Mouse (Mus musculus): ENCODE measurements around the gene Csnk2b.

Csnk2b gene

DNA sequence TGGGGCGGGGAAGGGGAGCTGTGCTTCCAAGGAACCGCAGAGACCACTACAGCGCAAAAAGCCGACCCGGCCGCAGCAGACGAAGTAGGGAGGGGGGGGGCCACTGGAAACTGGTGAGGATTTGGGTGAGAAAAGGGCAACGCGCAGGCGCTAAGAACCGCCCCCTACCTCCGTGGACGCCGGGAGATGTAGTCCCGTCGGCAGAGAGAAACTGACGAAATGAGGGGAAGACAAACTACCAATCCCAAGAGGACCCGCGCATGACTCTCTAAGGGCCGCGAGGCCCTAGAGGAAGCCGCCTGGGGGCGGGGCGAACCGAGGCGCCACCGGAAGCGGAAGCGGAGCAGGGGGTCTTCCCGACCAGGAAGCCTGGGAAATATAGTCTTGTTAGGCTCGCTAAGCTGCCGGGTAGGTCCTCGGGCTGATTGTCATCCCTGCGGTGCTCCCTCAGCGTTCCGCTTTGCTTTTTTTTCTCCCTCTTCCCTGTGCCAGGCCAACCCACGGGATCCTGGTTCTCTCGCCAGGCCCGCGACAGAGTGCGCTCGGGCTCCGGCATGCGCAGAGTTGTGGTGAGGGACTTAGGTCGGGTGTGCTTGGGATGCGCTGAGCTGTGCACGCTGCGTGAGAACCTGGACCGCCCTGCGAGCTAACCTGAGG lies 582 bp downstream of the Csnk2b start, which contains the start of gene Gpank1:
TSS of gene Gpank1 (plus strand) at position 313 of the 657 bp plus-strand sequence.
- DNase-seq (ENCODE audit: low spot score in 2 of 2): peak; percentile 97 to 99

DNA sequence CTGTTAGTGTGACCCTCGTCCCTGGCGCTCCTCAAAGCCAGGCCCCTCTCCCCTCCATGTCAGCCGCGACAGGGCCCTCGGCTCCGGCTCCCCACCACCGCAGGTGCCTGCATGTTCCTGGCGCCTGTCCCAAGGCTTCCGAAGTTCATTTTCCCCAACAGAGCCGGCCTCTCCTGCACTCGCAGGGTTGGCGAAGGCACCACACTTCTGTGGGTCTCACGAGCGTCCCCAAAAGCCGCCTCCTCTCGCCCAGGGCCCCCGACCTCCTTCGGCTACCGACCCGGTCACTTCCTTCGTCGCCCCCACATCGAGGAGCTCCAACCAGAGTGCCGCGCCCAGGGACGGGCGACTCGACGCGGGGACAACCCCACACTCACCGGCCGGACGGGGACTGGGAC lies 1.1 kb downstream of the Csnk2b start:
- DNase-seq (ENCODE audit: low spot score in 2 of 2): peak in 1 of 2 experiments; percentile 36

DNA sequence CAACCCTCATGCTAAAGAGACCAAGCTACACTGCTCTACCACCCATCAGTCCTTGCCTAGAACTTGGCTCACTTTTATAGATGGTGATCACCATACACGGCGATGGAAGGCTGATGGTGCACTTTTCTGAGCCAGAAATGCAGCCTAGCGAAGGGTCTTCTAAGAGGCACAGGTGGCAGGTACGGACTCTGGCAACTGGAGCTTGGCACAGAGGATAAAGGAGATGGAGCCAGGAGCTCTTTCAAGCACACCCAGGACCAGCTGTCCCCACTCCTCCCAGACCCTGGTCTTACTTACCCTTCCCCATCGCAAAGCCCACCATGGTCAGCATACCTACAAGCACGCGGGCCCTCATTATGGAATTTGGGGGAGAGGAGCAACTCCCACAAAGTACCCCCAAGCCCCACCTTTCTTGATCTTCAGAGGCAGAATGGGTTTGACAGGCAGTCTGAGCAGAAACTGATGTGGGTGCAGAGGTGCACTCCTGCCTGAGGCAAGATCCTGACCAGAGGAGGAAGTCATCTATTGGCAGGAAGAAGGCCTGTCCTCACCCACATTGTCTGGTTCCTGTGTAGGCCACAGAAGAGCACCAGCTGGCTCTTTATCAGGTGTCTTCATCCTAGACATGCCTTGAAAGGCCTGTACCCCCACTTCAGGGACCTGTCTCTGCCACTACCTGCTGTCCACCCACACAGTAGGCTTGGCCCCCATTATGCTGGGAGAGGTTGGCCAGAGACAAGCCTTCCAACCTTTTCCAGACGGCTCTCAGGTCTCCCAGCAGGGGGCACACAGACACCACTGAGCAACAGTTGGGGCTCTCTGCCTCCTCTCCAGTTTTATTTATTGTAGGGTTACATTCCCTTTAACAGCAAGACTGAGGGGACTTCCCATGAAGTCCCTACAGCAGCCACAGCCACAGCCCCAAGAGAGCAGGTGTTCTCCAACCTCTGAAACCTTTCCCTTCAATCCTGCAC lies 6.5 kb downstream of the Csnk2b start, which contains the start of gene Ly6g5b:
TSS of gene Ly6g5b (minus strand) at position 383 of the 974 bp plus-strand sequence.
- DNase-seq (ENCODE audit: low spot score in 2 of 2): no peak

DNA sequence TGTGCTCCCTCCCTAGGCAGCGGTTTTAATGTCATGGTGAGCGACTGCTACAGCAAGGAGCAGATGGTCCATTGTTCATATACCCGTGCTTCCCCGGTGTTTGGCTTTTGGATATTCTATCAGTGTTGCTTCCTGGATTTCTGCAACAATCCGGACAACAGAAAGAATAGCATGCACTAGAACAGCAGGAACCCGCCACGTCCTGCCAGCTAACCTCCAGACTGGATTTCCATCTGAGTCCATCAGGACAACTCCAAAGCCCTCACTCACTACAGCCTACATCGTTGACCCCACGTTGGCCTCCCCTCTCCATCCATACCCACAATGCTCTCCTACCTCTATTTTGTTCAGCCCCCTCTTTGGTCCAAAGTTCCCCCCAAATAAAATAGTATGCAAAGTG lies 10.1 kb downstream of the Csnk2b start:
- no peak for DNase-seq (ENCODE audit: low spot score in 2 of 2)

DNA sequence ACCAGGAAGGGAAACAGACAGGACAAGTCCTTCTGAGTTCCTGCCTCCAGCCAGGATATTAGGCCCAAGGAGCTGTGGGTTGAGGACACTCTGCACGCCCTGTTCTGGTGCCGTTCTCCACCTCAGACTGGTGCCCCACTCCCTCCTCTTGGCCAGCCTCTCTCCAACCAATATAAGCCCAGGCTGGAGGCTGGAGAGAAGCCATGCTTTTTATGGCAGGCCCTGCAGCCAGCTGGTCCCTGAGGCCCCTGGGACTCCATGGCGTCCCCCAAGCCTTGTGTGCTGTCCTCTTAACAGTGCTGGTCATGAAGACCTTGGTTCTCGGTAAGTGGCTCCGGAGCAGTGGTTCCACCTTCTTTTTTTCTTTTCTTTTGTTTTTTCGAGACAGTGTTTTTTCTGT lies 13.8 kb downstream of the Csnk2b start, which contains the start of gene Ly6g5c:
TSS of gene Ly6g5c (plus strand) at position 183 of the 400 bp plus-strand sequence.
- no peak for DNase-seq (ENCODE audit: low spot score in 2 of 2)

DNA sequence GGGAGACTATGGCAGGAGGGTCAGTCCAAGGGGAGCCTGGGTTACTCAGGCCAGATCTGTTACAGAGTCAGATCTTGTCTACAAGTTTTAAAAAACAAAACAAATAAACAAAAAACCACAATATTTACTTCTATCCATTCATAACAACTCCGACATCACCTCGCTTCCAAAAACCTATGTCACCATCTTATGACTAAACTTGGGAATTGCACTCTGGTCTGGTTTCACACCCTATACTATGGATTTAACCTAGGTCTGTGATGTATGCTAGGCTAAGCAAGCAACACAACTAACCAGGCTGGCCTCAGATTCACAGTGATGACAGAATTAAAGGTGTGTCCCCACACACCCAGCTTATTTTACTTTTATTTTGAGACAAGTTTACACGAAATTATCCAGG lies 15.3 kb downstream of the Csnk2b start:
- DNase-seq (ENCODE audit: low spot score in 2 of 2): no peak

DNA sequence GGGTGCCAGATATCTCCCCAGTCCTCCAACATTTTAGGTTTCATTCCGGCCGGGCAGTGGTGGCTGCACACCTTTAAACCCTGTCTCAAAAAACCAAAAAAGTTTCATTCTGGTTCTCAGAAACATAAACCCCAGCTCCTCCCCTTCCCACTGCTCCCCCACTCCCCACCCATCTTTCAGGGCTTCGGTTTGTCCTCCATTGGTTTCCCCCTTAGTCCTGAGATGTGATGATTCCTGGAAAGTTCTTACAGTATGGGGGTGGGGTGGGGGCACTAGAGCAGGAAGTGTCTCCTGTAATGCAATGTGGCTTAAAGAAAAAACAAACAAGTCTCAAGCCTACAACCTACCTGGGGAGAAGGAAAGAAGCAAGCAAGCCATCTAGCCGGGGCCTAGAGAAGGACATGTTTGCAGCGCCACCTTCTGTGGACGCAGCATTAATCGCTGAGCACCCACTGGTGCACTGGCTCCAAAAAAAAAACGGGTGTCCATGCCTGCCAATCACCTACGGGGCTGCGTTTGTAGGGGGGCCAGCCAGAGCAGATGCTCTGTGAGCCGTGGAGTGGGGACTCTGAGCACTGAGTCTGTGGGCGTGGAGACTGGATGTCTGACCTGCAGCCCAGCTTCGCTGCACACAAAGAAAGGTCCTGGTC lies 16.0 kb downstream of the Csnk2b start:
- DNase-seq (ENCODE audit: low spot score in 2 of 2): no peak

DNA sequence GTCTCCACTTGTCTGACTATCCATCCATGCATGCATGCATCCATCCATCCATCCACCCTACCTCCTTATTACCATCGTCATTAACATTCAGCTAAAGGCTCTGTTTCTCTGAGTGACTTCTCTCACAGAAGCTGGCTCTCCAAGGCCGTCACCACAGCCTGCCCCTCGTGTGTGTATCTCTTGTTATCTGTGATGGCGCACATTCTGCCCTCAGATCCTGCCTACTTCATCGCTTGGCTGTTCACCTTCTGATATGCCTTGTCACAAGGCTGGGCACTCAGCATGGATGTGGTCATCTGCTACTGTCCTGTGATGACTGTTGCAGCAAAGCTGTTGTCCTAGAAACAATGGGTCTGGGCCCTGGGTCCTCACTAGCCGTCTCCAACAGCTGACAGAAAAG lies 17.1 kb downstream of the Csnk2b start:
- no peak for DNase-seq (ENCODE audit: low spot score in 2 of 2)

DNA sequence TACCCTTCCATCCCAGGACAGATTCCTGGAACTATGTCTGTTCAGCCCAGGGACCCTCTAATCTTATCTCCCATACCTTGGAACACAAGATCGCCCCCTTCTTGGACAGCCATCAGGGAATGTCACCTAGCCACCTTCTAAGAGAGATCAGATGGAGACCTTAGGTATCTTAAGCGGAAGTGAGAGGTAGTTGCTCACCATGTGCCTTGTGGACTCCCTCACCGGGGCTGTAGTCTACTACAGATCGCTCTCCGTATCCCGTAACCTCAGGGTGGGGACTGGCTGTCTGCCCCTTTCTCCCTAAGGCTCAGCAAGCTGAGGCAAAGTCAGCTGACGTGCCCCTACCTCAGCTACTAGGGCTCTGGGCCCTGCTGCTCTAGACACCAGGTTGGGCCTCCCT lies 17.8 kb downstream of the Csnk2b start:
- DNase-seq (ENCODE audit: low spot score in 2 of 2): no peak

DNA sequence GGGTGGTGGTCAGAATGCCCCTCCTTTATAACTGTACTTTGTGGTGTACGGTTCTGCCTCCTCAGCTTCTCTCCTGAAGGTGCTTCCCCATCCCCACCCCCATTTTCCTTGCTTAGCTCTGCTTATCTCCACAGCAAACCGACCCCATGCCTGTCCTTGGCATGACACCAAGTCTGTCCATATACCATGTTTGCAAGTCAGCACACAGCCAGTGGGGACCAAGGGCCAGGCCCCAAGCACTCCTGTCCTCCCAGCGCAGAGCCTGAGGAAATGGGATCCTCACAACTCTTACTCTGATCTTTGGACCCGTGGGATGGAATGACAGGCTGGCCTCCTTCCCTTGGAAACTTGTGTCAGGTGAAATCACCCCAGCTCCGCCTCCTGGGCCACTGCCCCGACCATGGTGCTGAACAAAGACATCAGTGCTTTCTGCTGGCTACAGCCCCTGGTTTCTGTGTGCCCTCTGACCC lies 18.6 kb downstream of the Csnk2b start:
- no peak for DNase-seq (ENCODE audit: low spot score in 2 of 2)

DNA sequence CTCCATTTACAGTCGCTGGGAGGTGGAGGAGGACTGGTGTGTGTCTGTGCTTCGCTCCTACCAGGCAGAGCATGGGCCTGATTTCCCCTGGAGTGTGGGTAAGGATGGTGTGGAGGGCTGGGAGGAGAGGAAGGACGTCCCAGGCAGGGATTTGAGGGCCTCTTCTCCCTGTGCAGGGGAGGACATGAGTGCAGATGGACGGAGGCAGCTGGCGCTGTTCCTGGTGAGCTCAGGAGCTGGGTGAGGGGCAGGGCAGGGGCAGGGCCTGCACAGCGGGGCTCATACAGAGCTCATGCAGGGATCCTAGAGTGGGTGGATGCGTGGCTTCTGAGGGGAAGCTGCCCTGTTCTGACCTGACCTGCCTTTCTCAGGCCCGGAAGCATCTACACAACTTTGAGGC lies 19.6 kb downstream of the Csnk2b start:
- no peak for DNase-seq (ENCODE audit: low spot score in 2 of 2)

DNA sequence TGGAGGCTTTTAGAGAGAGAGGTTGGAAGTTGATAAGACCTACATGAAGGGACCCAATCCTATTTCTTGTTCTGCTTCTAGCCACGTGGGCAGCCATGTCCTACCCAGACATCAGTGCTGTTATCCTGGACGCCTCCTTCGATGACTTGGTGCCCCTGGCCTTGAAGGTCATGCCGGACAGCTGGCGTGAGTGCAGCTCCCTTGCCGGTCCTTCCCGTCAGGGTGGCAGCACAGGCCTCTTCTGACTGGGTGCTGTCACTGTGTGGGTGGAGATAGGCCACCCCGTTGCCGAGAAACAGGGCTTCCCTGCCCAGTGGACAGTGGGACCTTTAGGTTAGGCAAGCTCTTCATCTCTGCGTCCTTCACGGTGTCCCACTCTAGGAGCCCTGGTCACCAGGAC lies 20.7 kb downstream of the Csnk2b start:
- DNase-seq (ENCODE audit: low spot score in 2 of 2): no peak

DNA sequence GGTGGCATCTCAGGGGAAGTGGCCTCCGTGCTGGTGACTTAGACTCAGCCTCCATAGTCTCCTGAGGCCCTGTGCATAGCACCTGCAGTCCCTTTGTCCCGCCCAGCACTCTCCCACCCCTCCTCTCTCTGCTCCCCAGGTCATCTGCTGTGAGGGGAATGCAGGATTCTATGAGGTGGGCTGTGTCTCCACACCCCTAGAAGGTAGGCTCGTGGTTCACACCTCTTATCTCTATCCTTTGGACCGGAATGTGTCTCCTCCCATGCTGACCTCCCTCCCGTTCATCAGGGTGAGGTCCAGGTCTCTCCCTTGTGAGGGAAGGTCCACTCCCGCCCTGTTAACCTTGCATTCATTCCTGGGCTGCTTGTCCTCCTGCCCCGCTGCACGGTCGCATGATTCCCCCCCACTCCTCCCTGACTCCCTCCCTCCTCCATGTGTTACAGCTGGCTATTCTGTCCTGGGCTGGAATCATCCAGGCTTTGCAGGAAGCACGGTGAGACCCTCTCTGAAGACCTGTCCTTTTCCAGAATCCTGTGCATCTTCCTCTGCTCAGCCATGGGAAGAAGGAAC lies 21.6 kb downstream of the Csnk2b start:
- DNase-seq (ENCODE audit: low spot score in 2 of 2): no peak

DNA sequence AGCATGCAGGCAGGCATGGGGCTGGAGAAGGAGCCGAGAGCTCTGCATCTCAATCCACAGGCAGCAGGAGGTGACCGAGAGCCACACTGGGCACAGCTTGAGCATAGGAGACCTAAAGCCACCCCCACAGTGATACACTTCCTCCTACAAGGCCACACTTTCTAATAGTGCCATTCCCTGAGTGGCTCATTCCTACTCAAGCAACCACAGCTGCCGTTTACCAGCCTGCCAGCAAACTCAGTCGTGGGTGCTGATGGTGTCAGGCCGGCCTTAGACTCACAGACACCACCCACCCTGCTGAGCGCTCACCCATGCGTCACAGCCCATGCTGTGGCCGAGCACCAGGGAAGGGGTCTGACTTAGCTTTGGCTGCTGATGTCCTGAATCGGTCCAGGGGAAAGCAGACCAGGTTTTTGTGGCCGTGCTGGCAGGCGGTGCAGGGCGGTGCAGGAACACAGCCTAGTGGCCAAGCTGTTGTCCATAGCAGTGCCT lies 24.6 kb downstream of the Csnk2b start:
- peak; percentile 52 to 73 for DNase-seq (ENCODE audit: low spot score in 2 of 2)

DNA sequence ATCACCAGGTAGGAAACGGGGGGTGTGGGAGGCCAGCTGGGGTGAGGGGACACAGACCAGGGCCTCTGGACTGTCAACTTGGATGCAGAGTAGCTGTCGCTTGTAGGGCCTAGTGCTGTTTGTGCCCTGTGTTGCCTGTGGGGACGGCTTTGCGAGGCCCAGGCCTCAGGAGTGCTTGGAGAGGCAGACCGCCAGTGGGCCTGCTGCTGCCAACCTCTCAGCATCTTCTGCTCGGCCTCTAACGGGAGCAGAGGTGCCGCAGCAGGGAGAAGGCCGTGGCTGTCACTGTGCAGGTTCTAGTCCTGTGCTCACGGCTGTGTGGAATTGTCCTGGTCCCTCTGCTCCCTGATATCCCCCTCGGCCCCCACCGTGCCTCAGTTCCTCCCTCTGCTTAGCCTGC lies 25.3 kb downstream of the Csnk2b start:
- no peak for DNase-seq (ENCODE audit: low spot score in 2 of 2)

DNA sequence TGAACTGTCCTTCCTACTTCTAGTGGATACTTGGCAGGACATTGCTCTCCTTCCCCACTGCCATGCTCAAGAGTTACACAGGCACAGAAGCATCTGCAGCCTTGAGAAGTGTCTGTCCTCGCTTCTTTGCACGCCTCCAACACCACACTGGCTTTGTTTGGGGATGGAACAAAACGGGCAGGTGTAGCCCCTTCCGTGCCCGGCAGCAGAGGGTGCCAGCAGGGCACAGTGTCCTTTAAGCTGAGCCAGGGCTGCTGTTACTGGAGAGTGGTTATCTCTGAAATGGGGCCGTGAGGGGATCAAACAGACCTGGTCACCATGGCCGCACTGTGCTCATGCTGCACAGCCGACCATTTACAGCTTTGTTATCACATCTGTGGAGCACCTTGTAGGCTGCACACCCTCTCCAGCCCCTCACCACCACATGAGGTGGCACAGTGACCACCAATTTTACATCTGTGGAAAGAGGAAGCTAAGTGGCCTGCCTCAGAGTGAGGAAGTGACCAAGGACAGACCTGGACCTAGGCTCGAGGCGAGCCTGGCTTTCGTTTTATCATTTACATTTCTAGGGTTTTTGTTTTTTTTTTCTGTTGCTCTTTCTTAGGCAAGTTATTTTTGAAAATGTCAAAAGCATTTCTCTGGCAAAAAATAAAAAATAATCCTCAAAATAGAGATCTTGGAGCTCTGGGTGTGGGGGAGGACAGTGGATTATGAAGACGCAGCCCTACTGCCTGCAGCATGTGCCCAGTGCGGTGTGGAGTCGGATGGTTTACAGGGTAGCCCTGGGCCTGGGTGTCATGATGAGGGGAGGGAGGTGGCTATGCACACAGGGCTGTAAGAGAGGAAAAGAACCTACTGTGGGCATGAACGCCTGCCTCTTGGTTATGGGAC lies 27.1 kb downstream of the Csnk2b start:
- no peak for DNase-seq (ENCODE audit: low spot score in 2 of 2)

DNA sequence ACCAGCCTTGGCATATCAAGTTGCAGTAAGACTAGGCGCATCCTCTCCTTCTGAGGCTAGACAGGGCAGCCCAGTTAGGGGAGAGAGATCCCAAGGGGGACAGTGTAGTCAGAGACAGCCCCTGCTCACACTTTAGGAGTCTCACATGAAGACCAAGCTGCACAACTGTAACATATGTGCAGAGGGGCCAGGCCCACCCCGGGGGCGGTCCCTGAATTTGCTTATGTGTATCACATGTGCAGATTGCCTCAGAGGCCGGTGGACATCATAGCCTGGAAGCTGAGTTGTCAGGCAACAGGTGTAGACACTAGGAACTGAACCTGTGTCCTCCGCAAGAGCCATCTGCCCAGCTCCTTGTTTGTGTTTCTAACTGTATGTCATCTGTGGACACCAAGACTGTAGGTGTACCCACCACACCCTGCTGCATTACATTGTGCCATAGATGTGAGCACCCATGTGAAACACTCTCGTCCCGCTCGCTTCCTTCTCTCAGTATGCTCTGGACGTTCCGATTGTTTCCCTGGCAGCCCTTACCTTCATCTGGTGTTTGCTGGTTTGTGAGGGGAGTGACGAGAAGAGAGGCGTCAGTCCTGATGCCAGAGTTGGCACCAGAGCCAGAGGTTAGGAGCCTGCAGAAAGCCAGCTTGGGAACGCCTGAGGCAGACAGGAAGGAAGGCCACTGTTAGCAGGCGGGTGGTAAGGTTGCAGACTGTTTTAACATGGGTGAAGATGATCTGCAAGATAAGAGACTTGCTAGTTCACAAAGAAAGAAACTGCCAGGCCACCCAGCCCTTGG lies 29.3 kb downstream of the Csnk2b start:
- no peak for DNase-seq (ENCODE audit: low spot score in 2 of 2)

DNA sequence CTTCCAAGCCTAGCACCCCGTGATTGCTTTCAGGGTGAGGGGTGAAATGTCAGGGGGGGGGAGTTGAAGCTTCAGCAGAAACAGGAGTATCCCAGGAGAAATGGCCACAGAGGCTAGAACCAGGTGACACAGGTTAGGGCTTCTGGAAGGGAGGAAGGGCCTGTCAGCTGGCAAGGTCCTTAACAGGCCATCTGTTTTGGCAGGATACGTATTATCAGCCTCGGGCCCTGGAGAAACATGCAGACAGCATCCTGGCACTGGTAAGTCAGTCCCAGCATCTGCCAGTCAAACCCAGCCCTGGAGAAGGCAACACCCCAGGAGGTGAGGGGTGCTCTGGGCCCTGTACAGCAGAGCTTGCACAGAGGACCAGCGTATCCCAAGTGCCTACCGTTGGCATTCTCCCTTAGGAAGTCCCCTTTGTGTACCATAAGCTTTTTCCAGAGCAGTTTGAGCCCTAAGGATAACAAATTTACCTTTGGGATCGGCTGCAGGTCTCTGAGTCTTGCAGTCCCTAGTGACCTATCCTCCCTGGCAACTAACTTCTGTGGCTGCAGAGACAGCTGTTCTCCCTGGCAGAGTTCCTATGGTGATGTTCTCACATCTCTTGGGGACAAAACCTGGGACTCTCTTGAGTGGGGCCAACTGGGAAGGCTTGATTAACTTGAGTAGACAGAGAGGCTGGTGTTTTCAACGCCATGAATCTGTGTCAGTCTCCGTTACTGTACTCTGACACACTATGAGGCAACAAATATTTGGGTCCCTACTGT lies 31.5 kb downstream of the Csnk2b start:
- DNase-seq (ENCODE audit: low spot score in 2 of 2): no peak
